Mouse (Mus musculus): ENCODE results near the gene 2700049A03Rik.

2700049A03Rik gene

GRCm38 (mm10) chr12:71274519-71275237 is 138.0 kb downstream of the 2700049A03Rik start:
- DNase-seq: no peak

GRCm38 (mm10) chr12:71275906-71276595 is 139.4 kb downstream of the 2700049A03Rik start:
- no peak for DNase-seq

- no peak for DNase-seq
Measured at GRCm38 (mm10) chr12:71279521-71280262, 143.0 kb downstream of the 2700049A03Rik start.

- no peak for DNase-seq
Measured at GRCm38 (mm10) chr12:71281201-71281768, 144.6 kb downstream of the 2700049A03Rik start.

GRCm38 (mm10) chr12:71285399-71285798 is 148.8 kb downstream of the 2700049A03Rik start:
- DNase-seq: no peak

GRCm38 (mm10) chr12:71290460-71290859 is 153.8 kb downstream of the 2700049A03Rik start:
- no peak for DNase-seq

Measured in cerebellum, adult 11-12 months (tissue).